Mouse (Mus musculus) hindbrain, embryonic 14.5 days (tissue): Measurements from ENCODE around the gene Galns. TPM values are rescaled to one million over a fixed set of nuclear protein-coding genes. Genes with fewer than 3 reads are reported as not detected.
A peak's percentile ranks its signal among the peaks of the same experiment; 100 is the strongest.
"Not testable (repeated sequence)": the region's sequence is repeated elsewhere in the genome, so short reads cannot be mapped to it uniquely, and the experiment has no call there.

Source experiments
- ATAC-seq: fragments of 200-750 bp; cut with Nextera tagmentation; 2 replicates; pipeline ENCODE4 v1.8.0; 2017; ENCODE audit warnings: moderate number of reproducible peaks, mild to moderate bottlenecking, moderate TSS enrichment, moderate library complexity; ENCODE audit not compliant: low FRiP score
- DNase-seq: peaks from one replicate; pipeline ENCODE4 v3.0.0-alpha.2; 2015; ENCODE audit warnings: low spot score
- H3K27ac ChIP-seq: fragments of 300-500 bp; sonication (generic); 2 replicates; pipeline ENCODE4 v1.5.1; 2014; ENCODE audit warnings: mild to moderate bottlenecking, moderate library complexity
- H3K27me3 ChIP-seq: fragments of 300-500 bp; sonication (generic); 2 replicates; pipeline ENCODE4 v1.6.1; 2014; ENCODE audit warnings: mild to moderate bottlenecking, low read length, mixed read lengths; ENCODE audit not compliant: control insufficient read depth, insufficient read depth
- H3K36me3 ChIP-seq: fragments of 300-500 bp; sonication (generic); replicated peaks from 2 replicates; pipeline ENCODE4 v1.6.1; 2014; ENCODE audit not compliant: control insufficient read depth, insufficient read depth
- H3K4me1 ChIP-seq: fragments of 300-500 bp; sonication (generic); replicated peaks from 2 replicates; pipeline ENCODE4 v1.6.1; 2014; ENCODE audit warnings: antibody characterized with exemption, low read length, mixed read lengths; ENCODE audit not compliant: control insufficient read depth, insufficient read depth
- H3K4me2 ChIP-seq: fragments of 300-500 bp; sonication (generic); replicated peaks from 2 replicates; pipeline ENCODE4 v1.6.1; 2014; ENCODE audit warnings: mild to moderate bottlenecking, moderate library complexity
- H3K4me3 ChIP-seq: fragments of 300-500 bp; sonication (generic); replicated peaks from 2 replicates; pipeline ENCODE4 v1.5.1; 2014; ENCODE audit warnings: mild to moderate bottlenecking, low read length
- H3K9ac ChIP-seq: fragments of 300-500 bp; sonication (generic); 2 replicates; pipeline ENCODE4 v1.6.1; 2014
- H3K9me3 ChIP-seq: fragments of 300-500 bp; sonication (generic); 2 replicates; pipeline ENCODE4 v1.6.1; 2016; ENCODE audit warnings: low read length; ENCODE audit not compliant: control insufficient read depth
- WGBS: fragments of 180-500 bp; shearing (Covaris S2); extraction: QIAGEN DNeasy Blood & Tissue Kit; methylation state at CpG from one replicate; pipeline ENCODE4 v1.1.7; 2014; 5-methylcytosine and 5-hydroxymethylcytosine counted together
- polyA plus RNA-seq: library from polyadenylated mRNA; unstranded; fragments of >200 nt; fragmentation: Nextera tagmentation; extraction: Ambion mirVana; gene quantifications from 2 replicates; pipeline ENCODE4 v1.2.1, GENCODE M21; 2014

The Galns gene
- polyA plus RNA-seq, 1 experiment from 2014 or later = 6.0 TPM

- no peak overlapping the region for H3K9ac ChIP-seq
- WGBS = 52% methylated on average over 3 of the region's 3 CpGs
- H3K9me3 ChIP-seq = no peaks in the 10 kb centered on the region
- ATAC-seq (no peak), DNase-seq (no peak)
- no peak overlapping the region for H3K27ac ChIP-seq
- no peak overlapping the region for H3K4me3 ChIP-seq
- H3K27me3 ChIP-seq = no peaks in the 10 kb centered on the region
- peaks cover 22% of the 10 kb centered on the region for H3K4me1 ChIP-seq
- H3K36me3 ChIP-seq = peaks cover 11% of the 10 kb centered on the region; the same call in 1 of the 2 replicates
- H3K4me2 ChIP-seq = no peak overlapping the region
Observed at GRCm38 (mm10) chr8:122574264-122574663, 37.0 kb downstream of the Galns start.

GRCm38 (mm10) chr8:122573577-122573976, 37.7 kb downstream of the Galns start:
- WGBS = 51% methylated on average over 9 of the region's 9 CpGs
- H3K4me1 ChIP-seq = peaks cover 29% of the 10 kb centered on the region
- no peak overlapping the region for H3K9ac ChIP-seq
- no peak for DNase-seq
- H3K4me2 ChIP-seq = no peak overlapping the region
- H3K27me3 ChIP-seq = no peaks in the 10 kb centered on the region
- ATAC-seq = no peak
- peaks cover 11% of the 10 kb centered on the region; the same call in 1 of the 2 replicates for H3K36me3 ChIP-seq
- H3K9me3 ChIP-seq = no peaks in the 10 kb centered on the region
- H3K27ac ChIP-seq = no peak overlapping the region
- no peak overlapping the region for H3K4me3 ChIP-seq

GRCm38 (mm10) chr8:122573176-122573575, 38.1 kb downstream of the Galns start:
- not testable (repeated sequence) for H3K27ac ChIP-seq, ATAC-seq, DNase-seq, H3K9ac ChIP-seq, H3K27me3 ChIP-seq, H3K4me3 ChIP-seq, H3K4me2 ChIP-seq, H3K9me3 ChIP-seq
- H3K4me1 ChIP-seq = peaks cover 33% of the 10 kb centered on the region
- peaks cover 11% of the 10 kb centered on the region; the same call in 1 of the 2 replicates for H3K36me3 ChIP-seq
- WGBS = 28% methylated on average over 4 of the region's 4 CpGs

- WGBS = 92% methylated on average over 3 of the region's 3 CpGs
- Histone ChIP-seq H3K4me3 (no peak overlapping the region), H3K36me3 (peaks cover 11% of the 10 kb centered on the region; the same call in 1 of the 2 replicates), H3K9ac (no peak overlapping the region), H3K4me2 (no peak overlapping the region), H3K9me3 (no peaks in the 10 kb centered on the region), H3K4me1 (peaks cover 33% of the 10 kb centered on the region), H3K27ac (no peak overlapping the region), H3K27me3 (no peaks in the 10 kb centered on the region)
- no peak for DNase-seq
- no peak for ATAC-seq
Observed at GRCm38 (mm10) chr8:122572751-122573150, 38.5 kb downstream of the Galns start.

GRCm38 (mm10) chr8:122571750-122572267, 39.5 kb downstream of the Galns start:
- ATAC-seq (no peak), DNase-seq (no peak)
- peaks cover 34% of the 10 kb centered on the region for H3K4me1 ChIP-seq
- H3K27ac ChIP-seq = no peak overlapping the region
- H3K9ac ChIP-seq = no peak overlapping the region
- no peaks in the 10 kb centered on the region for H3K27me3 ChIP-seq
- no peaks in the 10 kb centered on the region for H3K9me3 ChIP-seq
- no peak overlapping the region for H3K4me3 ChIP-seq
- H3K36me3 ChIP-seq = peaks cover 11% of the 10 kb centered on the region; the same call in 1 of the 2 replicates
- 89% methylated on average over 17 of the region's 17 CpGs for WGBS
- no peak overlapping the region for H3K4me2 ChIP-seq

- 93% methylated on average over 11 of the region's 11 CpGs for WGBS
- no peak overlapping the region for H3K9ac ChIP-seq
- H3K4me1 ChIP-seq = peaks cover 39% of the 10 kb centered on the region
- H3K27me3 ChIP-seq = no peaks in the 10 kb centered on the region
- DNase-seq (no peak), ATAC-seq (no peak)
- H3K9me3 ChIP-seq = no peaks in the 10 kb centered on the region
- H3K4me3 ChIP-seq = no peak overlapping the region
- H3K27ac ChIP-seq = no peak overlapping the region
- H3K36me3 ChIP-seq = peaks cover 11% of the 10 kb centered on the region; the same call in 1 of the 2 replicates
- H3K4me2 ChIP-seq = no peak overlapping the region
Observed at GRCm38 (mm10) chr8:122571153-122571552, 40.1 kb downstream of the Galns start.

GRCm38 (mm10) chr8:122569996-122570395, 41.3 kb downstream of the Galns start:
- H3K4me2 ChIP-seq = no peak overlapping the region
- H3K4me1 ChIP-seq = peaks cover 28% of the 10 kb centered on the region
- no peak overlapping the region for H3K27ac ChIP-seq
- 93% methylated on average over 16 of the region's 16 CpGs for WGBS
- ATAC-seq (no peak), DNase-seq (no peak)
- peaks cover 11% of the 10 kb centered on the region; the same call in 1 of the 2 replicates for H3K36me3 ChIP-seq
- no peak overlapping the region for H3K4me3 ChIP-seq
- no peaks in the 10 kb centered on the region for H3K27me3 ChIP-seq
- no peaks in the 10 kb centered on the region for H3K9me3 ChIP-seq
- H3K9ac ChIP-seq = no peak overlapping the region

- DNase-seq (no peak), ATAC-seq (no peak)
- Histone ChIP-seq H3K4me3 (peak overlapping the region; percentile 80; the same call in 1 of the 2 replicates), H3K36me3 (peaks cover 11% of the 10 kb centered on the region; the same call in 1 of the 2 replicates), H3K9ac (peak overlapping the region; percentile 73; the same call in 1 of the 2 replicates), H3K27ac (no peak overlapping the region), H3K4me2 (peak overlapping the region; percentile 87), H3K9me3 (no peaks in the 10 kb centered on the region), H3K27me3 (no peaks in the 10 kb centered on the region), H3K4me1 (peaks cover 22% of the 10 kb centered on the region)
- 62% methylated on average over 9 of the region's 9 CpGs for WGBS
Observed at GRCm38 (mm10) chr8:122569329-122569728, 41.9 kb downstream of the Galns start.

GRCm38 (mm10) chr8:122568881-122569309, 42.4 kb downstream of the Galns start:
- Histone ChIP-seq H3K4me2 (peak overlapping the region; percentile 87), H3K9ac (peak overlapping the region; percentile 73), H3K4me1 (peaks cover 22% of the 10 kb centered on the region), H3K27ac (no peak overlapping the region), H3K27me3 (no peaks in the 10 kb centered on the region), H3K9me3 (no peaks in the 10 kb centered on the region), H3K36me3 (peaks cover 11% of the 10 kb centered on the region; the same call in 1 of the 2 replicates), H3K4me3 (peak overlapping the region; percentile 80)
- ATAC-seq (no peak), DNase-seq (no peak)
- WGBS = 12% methylated on average over 10 of the region's 10 CpGs
